Mouse (Mus musculus): ENCODE measurements around the gene Bcas3.

Gene Bcas3

GRCm38 (mm10) chr11:85678666-85679065 lies 325.7 kb downstream of the Bcas3 start:
- DNase-seq: no peak

- DNase-seq: no peak
These were observed 328.8 kb downstream of the Bcas3 start for GRCm38 (mm10) chr11:85681580-85682419.

GRCm38 (mm10) chr11:85684981-85685380 lies 332.0 kb downstream of the Bcas3 start:
- no peak for DNase-seq

DNA sequence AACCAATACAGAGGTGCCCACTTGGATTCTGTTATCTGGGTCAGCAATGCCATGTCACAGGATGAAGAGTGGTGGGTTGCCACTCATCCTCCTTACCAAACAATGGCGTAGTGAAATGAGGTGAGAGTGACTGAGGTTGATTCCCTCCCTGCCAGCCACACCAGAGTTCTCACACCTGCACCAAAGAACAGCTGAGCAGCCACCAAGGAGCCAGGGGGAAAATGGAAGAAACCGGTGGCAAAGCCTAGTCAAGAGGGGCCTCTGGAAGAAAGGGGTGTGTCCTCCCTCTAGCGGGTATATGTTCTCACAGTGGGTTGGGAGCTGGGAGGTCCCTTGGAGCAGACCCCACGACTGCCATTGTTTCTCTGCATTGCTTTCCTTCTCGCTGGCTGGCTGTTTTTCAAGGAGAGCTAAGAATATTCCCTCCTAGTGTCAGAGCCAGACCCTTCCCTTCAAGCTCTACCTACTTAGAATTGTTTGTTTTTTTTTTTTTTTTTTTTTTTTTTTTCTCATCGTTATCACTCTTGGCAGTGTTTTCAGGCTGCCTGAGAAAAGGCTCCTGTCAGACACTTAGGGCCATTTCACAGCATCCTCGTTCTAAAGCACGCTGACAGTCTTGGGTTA lies 335.0 kb downstream of the Bcas3 start:
- no peak for DNase-seq

DNA sequence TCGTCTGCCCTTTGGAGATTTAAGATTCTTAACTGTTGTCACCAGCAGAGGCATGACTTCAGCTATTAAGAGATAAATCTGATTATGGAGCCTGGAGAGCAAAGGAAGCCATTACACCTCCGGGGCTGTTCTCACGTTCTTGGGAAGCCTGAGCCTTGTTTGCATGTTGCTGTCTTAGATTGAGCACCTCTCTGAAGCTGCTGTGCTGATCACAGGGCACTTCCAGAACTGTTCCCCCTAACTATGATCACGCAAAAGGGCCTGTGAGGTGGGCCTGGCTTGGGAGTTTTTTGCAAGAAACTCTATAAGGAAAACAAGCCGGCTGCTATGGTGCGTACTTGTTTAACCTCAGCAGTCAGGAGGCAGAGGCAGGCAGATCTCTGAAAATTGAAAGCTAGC lies 335.5 kb downstream of the Bcas3 start:
- no peak for DNase-seq

DNA sequence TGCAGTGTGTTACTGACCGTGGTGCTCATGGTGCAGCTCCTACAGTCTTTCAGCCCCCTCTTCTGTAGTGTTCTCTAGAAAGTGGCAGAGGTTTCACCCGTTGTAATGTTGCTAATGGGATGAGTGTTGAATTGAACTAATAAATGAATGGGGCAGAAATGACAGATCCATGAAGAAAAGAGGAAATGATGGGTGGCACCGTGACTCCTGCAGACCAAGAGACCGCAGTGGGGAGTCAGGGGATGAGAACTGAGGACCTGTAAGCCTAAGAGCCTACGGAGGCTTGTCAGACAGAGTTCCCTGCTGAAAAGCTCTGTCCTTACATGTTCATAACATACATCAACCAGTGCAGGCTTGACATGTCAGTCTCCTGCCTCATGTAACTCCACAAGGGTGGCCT lies 336.3 kb downstream of the Bcas3 start:
- no peak for DNase-seq

DNA sequence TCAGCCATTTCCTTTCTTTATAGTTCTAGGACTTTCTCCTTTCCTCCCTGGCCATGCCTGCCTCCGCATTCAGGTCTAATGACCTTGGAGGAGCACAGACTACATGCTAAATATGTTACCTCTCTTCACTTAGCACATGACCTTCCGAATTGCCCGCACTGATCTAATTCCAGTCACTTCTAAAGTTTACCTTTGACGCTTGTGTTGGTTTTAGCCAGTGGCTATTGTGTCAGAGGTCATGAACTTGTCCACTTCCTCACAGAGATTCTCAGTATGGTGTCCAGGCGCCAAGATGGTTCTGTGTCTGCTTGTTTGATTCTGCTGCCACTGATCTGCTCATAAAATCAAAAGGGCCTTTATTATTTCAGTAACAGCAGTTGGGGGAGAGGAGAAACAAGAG lies 338.3 kb downstream of the Bcas3 start:
- DNase-seq: no peak

DNA sequence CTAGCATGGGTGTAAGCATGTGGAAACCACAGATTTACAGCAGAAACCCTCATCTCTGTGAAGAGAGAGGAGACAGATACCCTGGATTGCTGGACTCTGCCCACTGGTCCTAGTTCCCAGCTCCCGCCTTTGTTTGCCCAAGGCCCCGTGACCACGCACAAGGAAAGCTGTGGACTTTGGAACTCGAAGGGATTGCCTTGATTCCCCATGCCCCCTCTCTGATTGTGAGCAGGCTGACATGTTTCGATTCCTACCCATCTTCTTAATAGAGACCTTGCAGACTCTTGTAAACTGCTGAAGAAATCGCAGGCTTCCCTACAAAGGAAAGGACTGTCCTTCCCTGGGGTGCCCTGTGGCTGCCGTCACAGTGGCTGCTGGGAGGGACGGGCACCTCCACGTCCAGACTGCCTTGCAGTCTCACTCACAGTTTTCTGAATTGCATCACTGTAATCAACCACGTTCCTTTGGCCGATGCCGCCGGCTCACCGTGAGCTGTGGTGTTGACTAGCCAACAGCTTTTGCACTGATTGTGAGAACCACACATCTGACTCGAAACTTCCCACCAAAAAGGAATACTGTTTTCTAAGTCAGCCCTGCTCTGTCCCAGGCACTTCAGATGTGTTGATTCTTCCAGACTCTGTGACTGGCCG lies 342.8 kb downstream of the Bcas3 start:
- no peak for DNase-seq

DNA sequence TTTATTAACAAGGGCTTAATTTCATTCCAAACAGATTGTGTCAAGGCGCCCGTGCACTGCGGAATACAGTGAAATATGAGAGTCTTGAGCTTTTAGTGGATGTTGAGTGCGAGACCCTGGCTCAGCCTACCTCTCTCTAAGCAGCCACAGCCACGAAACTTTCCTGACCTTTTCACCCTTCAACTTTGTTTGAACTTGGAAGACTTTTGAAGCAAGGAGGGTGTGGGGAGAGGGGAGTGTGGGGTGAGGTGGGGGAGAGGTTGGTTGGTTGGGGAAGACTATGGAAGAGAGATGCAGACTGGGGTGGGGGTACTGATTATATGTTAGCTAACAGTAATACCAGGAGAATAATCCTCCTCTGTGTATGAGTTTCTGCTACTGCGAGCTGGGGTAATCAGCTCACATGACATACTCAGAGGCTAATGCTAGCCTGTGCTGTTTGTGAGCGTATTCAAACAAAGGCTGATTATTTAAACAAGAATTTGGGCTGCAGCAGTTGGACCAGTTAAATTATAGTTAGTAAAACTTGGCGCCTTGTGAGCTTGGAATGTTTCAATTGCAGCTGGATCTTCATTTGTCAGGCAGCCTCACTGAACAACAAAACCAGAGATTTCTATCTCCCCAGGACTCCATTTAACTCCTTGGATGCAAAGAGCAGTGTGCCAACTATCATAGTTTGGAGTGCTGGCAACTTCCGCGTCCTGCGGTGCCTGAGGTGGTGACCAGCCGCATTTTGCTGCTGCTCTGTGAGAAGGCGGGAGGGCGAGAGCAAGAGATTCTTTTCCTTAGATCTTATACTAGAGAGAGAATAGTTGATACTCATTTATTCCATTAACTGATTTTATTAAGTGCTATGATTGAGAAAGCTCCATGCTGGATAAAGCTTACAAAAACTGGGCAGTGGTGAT lies 343.8 kb downstream of the Bcas3 start:
- no peak for DNase-seq

DNA sequence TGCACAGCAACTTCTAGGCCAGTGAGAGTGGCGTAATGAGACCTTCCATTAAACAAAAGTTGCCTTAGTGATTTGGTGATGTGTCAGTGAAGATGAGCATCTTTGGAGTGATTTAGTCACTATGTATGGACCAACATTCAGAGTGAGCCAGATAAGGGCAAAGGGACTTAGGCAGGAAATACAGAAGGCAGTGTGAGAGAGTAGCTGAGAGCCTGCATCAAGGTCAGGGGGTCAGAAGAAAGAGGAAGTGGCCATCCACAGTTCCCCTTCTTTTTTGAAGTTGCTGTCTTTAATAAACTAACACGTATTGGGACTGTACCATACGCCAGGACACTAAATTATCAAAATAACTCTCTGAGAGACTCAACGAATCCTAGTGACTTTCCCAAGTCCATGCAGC lies 344.5 kb downstream of the Bcas3 start:
- no peak for DNase-seq

DNA sequence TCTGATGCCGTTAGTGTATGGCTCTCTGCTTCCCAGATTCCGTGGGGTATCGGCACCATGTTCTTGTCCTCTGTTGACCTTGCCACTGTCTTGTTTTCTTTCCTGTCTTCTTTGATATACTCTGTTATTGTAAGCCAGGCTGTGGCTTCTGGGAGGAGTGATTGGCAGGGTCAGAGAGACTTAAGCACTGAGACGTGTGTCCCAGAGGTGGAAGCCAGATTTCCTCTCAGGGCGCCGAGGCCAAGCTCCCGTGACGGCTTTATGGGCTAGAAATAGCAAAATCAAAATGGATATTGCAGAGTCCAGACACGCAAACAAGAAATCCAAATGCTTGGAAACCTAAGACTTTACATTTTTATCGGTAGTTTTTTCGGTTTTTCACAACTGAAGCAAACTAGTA lies 345.3 kb downstream of the Bcas3 start:
- no peak for DNase-seq

DNA sequence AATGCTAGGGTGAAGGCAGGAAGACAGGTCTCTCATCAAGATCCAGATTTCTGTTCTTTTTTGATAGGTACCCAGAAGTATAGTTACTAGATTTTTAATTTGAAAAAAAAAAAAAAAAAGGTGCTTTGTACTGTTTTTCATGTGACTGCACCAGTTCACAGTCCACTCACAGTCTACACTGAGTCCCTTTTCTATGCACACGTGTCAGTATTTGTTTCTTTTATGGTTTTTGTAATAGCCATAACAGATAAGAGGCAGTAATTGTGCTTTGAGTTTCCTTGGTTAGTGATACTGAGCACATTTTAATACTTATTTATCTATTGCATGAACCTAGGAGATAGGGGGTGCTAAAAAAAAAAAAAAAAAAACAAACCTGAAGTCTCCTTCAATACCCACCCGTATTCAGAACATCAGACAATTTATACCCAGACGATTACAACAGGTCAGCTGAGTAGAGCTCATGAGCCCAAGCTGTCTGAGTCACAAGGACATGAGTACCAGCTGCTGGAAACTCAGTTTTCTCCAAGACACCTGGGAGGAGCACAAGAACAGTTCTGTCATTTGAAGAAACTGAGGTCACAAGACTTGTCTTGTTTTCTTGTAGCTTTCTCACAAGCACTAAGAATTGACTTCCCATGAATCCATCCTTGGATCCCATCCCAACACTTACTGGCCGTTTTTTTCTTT lies 351.2 kb downstream of the Bcas3 start:
- DNase-seq: no peak

GRCm38 (mm10) chr11:85706630-85707029 lies 353.7 kb downstream of the Bcas3 start:
- DNase-seq: no peak

- DNase-seq: no peak
These were observed 354.5 kb downstream of the Bcas3 start for GRCm38 (mm10) chr11:85707496-85707895.

DNA sequence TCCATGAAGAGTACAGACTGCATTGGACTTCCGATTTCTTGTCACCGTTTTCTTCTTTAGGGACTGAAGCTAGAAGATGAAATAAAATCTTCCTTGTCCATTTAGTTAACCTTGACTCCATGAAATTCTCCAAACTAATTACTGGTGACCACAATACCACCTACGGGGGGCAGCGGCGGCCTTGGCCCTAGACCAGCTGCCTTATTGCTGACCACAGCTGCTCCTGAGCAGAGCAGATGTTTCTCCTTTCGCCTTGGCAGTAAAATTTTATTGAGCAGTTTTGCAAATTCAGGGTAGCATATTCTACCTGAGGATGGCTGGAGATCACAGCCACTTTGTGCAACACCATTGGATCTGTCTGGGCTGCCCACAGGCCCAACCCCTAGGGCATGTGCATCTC lies 356.2 kb downstream of the Bcas3 start:
- DNase-seq: no peak

- DNase-seq: no peak
These were observed 357.2 kb downstream of the Bcas3 start for GRCm38 (mm10) chr11:85710155-85710554.

DNA sequence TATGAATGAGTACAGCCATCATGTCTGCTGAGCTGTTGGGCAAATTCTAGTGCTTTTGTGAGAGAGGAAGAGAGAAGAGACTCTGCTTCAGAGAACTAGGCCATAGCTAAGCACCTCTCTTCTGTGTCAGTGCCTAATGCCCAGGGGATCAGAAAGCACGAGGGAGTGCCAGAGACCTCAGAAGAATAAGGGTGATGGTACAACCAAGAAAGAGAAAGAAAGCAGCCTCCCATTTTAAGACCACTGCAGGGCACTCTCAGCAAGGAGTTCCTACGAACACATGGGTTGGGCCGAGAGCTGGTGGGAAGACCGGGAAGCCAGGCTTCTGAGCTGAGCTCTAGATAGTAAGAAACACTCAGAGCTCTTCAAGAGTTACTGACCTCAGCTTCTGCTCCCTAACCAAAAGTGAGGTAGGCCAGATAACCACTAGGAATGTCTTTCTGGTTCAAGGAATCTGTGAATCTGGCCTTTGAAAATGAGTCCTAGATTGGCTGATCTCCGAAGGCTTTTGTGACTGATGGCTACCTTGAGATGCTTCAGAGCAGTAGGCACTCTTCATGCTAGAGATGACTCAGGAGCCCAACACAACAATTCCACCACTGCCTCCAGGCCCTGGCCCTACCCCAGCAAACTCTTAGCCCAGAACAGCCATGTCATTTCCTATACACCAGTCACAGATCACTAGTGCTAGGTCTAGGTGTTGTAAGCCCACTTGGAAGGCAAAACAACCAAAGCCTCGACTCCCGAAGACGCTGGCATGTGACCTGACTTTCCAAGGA lies 359.2 kb downstream of the Bcas3 start:
- no peak for DNase-seq

GRCm38 (mm10) chr11:85712860-85713813 lies 360.2 kb downstream of the Bcas3 start:
- peak in 1 of 2 experiments; percentile 7 for DNase-seq

DNA sequence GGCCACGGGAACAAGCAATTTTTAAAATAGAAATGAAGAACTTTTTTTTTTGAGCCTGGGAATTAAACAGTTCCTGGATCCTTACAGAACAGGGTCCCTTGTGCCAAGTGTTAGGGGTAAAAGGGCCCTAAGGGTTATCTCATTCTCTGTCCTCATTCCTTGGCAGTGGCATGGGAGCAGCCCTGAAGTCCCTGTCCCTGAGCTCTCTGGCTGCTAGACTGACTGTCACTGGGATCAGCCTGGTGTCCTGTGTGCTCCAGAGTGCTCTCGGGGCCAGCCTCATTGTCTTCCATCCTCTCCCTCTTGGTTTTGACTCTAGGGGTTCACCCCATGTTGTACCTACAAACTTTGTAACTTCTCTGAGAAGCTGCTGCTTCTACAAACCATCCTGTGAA lies 360.8 kb downstream of the Bcas3 start:
- DNase-seq: no peak

DNA sequence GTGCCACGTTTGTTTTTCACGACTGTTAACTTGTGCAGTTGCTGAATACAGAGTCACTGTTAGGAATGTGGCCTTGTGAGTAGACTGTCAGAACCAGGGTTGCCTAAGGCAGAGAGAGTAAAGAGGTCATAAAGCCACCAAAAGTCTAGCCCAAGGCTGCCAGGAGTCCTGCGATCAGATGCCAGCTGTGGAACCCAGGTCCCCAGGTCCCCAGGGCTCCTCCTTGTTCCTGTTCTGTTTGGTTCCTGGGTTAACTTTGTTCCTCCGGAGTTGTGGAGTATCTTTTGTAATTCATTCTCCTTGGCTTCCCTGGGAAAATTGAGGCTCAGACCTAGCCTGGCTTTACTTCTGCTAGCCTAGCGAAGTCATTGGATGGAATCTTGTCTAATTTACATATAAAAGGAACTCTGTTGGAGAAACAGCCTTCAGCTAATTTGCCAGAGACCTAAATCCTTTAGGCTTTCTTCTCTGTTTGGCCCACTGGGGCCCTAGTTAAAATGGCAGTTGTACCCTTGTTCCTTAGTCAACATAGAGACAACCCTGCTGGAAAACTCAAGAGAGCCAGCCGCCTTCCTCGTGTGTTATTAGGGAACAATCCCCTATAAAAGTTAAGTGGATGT lies 361.5 kb downstream of the Bcas3 start:
- no peak for DNase-seq
